Mouse (Mus musculus) cerebellum, adult 2 months (tissue): ENCODE results near the gene Plekhd1.

Source experiments
- CTCF ChIP-seq: fragments of 200-500 bp; IDR thresholded peaks from 2 replicates; pipeline ENCODE4 v1.5.1; 2011; ENCODE audit warnings: low read depth, mild to moderate bottlenecking, control low read depth, low read length, moderate library complexity, borderline replicate concordance; ENCODE audit not compliant: insufficient read depth
- POLR2A ChIP-seq: fragments of 200-500 bp; IDR thresholded peaks from 2 replicates; pipeline ENCODE4 v1.6.1; 2011; ENCODE audit warnings: low read length, control low read depth, borderline replicate concordance; ENCODE audit not compliant: insufficient read depth

GRCm38 (mm10) chr12:80758559-80759386, 66.4 kb downstream of the Plekhd1 start:
- TF ChIP-seq CTCF (no peak), POLR2A (no peak)
